Mouse (Mus musculus) small intestine, adult 2 months (tissue): ENCODE measurements around the gene Spg11.

Experiments
- CTCF ChIP-seq: fragments of 200-500 bp; IDR thresholded peaks from 2 replicates; pipeline ENCODE4 v1.5.1; 2012; ENCODE audit warnings: low read depth, mild to moderate bottlenecking, control low read depth, inconsistent platforms, low read length, moderate library complexity, mixed read lengths; ENCODE audit not compliant: insufficient replicate concordance, insufficient read length; ENCODE audit errors: extremely low read depth
- POLR2A ChIP-seq: fragments of 200-500 bp; IDR thresholded peaks from 2 replicates; pipeline ENCODE4 v1.6.1; 2012; ENCODE audit warnings: low read depth, mild to moderate bottlenecking, control low read depth, inconsistent platforms, low read length, moderate library complexity

- TF ChIP-seq CTCF (no peak), POLR2A (no peak)
These were observed 86.2 kb downstream of the Spg11 start for GRCm38 (mm10) chr2:122031970-122032369.
